Mouse (Mus musculus): ENCODE results near the gene Kntc1. TPM values are rescaled to one million over a fixed set of nuclear protein-coding genes. Genes with fewer than 3 reads are reported as not detected.

Kntc1 gene
- polyA plus RNA-seq, 1 experiment from 2014 or later: 51.8 TPM

- no peak overlapping the region for H3K4me3 ChIP-seq (ENCODE audit: low read depth, low read length)
- H3K9ac ChIP-seq (ENCODE audit: low read depth, low read length): no peak overlapping the region
- ATAC-seq (replicated peaks; ENCODE audit: low FRiP score) (no peak), DNase-seq (ENCODE audit: low spot score) (no peak)
- 81% methylated on average over 4 of the region's 4 CpGs for WGBS
- H3K27ac ChIP-seq (ENCODE audit: low read depth, low read length): no peak overlapping the region
- H3K4me2 ChIP-seq: no peak overlapping the region
- no peaks in the 10 kb centered on the region for H3K36me3 ChIP-seq (ENCODE audit: control insufficient read depth, insufficient read depth, low read length)
- no peaks in the 10 kb centered on the region for H3K4me1 ChIP-seq (replicated peaks; ENCODE audit: control insufficient read depth, insufficient read depth, low read length)
- H3K27me3 ChIP-seq (replicated peaks; ENCODE audit: control insufficient read depth, insufficient read depth, low read length): no peaks in the 10 kb centered on the region
- H3K9me3 ChIP-seq (ENCODE audit: control insufficient read depth, low read length): no peaks in the 10 kb centered on the region
Observed at GRCm38 (mm10) chr5:123866457-123866856, 116.9 kb downstream of the Kntc1 start.

- Histone ChIP-seq H3K9ac (ENCODE audit: low read depth, low read length) (no peak overlapping the region), H3K36me3 (ENCODE audit: control insufficient read depth, insufficient read depth, low read length) (no peaks in the 10 kb centered on the region), H3K27me3 (replicated peaks; ENCODE audit: control insufficient read depth, insufficient read depth, low read length) (no peaks in the 10 kb centered on the region), H3K27ac (ENCODE audit: low read depth, low read length) (no peak overlapping the region), H3K4me1 (replicated peaks; ENCODE audit: control insufficient read depth, insufficient read depth, low read length) (no peaks in the 10 kb centered on the region), H3K4me3 (ENCODE audit: low read depth, low read length) (no peak overlapping the region), H3K4me2 (no peak overlapping the region), H3K9me3 (ENCODE audit: control insufficient read depth, low read length) (no peaks in the 10 kb centered on the region)
- 86% methylated on average over 4 of the region's 4 CpGs for WGBS
- DNase-seq (ENCODE audit: low spot score) (no peak), ATAC-seq (replicated peaks; ENCODE audit: low FRiP score) (no peak)
Observed at GRCm38 (mm10) chr5:123869615-123870014, 120.1 kb downstream of the Kntc1 start.

Other genes starting within 250 kb of the Kntc1 start
- 0.23 and 0.34 TPM in 2 replicates for gene B3gnt4, start 239.3 kb upstream of the Kntc1 start, polyA plus RNA-seq (2014; fragmentation: Nextera tagmentation; extraction: Ambion mirVana)
- 101 and 104 TPM in 2 replicates for gene Diablo, start 225.5 kb upstream of the Kntc1 start, polyA plus RNA-seq (2014; fragmentation: Nextera tagmentation; extraction: Ambion mirVana)
- 0.22 and 0.47 TPM in 2 replicates for gene Gm49027, start 224.2 kb upstream of the Kntc1 start, polyA plus RNA-seq (2014; fragmentation: Nextera tagmentation; extraction: Ambion mirVana)
- gene Vps33a, start 176.7 kb upstream of the Kntc1 start, polyA plus RNA-seq (2014; fragmentation: Nextera tagmentation; extraction: Ambion mirVana): 36.0 and 36.9 TPM in 2 replicates
- 22.8 and 27.6 TPM in 2 replicates for gene Clip1, start 65.1 kb upstream of the Kntc1 start, polyA plus RNA-seq (2014; fragmentation: Nextera tagmentation; extraction: Ambion mirVana)
- 89.3 and 92.1 TPM in 2 replicates for gene Zcchc8, start 28.6 kb upstream of the Kntc1 start, polyA plus RNA-seq (2014; fragmentation: Nextera tagmentation; extraction: Ambion mirVana)
- 102 and 109 TPM in 2 replicates for gene Rsrc2, start 302 bp upstream of the Kntc1 start, polyA plus RNA-seq (2014; fragmentation: Nextera tagmentation; extraction: Ambion mirVana)
- gene Hcar2, start 115.8 kb downstream of the Kntc1 start, polyA plus RNA-seq (2014; fragmentation: Nextera tagmentation; extraction: Ambion mirVana): not detected in 2 replicates
- 0.10 and 0.19 TPM in 2 replicates for gene Hcar1, start 130.3 kb downstream of the Kntc1 start, polyA plus RNA-seq (2014; fragmentation: Nextera tagmentation; extraction: Ambion mirVana)
- 153 and 156 TPM in 2 replicates for gene Denr, start 157.5 kb downstream of the Kntc1 start, polyA plus RNA-seq (2014; fragmentation: Nextera tagmentation; extraction: Ambion mirVana)
- 2.8 TPM in 2 replicates for gene Gm43518, start 177.7 kb downstream of the Kntc1 start, polyA plus RNA-seq (2014; fragmentation: Nextera tagmentation; extraction: Ambion mirVana)
- 5.9 and 7.1 TPM in 2 replicates for gene Ccdc62, start 181.0 kb downstream of the Kntc1 start, polyA plus RNA-seq (2014; fragmentation: Nextera tagmentation; extraction: Ambion mirVana)
- gene Hip1r, start 223.9 kb downstream of the Kntc1 start, polyA plus RNA-seq (2014; fragmentation: Nextera tagmentation; extraction: Ambion mirVana): 20.2 and 20.6 TPM in 2 replicates

All from liver, embryonic 11.5 days (tissue).